Mouse (Mus musculus) frontal cortex, postnatal 14 days (tissue): ENCODE measurements at regions not wholly inside any gene's neighbourhood (a gene's known extent, or its start where the extent isn't known, plus 50 kb on each side); places are given as distances from the start of the nearest gene placed in this dataset.

Source experiments
- DNase-seq, 2 experiments: peaks; one replicate each; pipeline ENCODE4 v3.0.0; 2022; ENCODE audit warnings: low spot score in 2 of 2

DNA sequence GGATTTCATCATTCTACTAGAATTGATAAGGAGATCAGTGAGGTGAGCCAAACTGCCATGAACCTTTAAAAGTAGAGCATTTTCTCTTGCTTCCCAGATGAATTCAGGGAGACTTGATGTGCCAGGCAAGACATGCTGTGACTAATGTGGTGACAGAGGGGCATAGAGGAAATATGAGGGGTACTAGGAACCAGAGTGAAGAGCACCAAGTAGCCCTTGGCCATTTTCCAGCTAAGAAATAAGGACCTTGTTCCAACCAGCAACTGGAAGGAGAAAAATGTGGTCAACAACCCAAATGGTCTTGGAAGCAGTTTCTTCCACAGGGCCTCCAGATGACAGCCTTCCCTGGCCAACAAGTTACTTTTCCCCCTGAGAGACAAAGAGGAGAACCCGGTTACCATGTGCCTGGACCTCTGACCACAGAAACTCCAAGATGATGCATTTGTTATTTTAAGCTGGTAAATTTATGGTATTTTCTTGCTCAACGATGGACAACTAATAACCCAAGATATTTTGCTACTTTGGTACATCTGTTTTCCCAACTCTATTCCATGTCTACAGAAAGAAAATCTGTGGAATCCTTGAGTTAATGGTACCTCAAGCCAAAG is 351.8 kb downstream of the Osr1 start:
- DNase-seq: no peak

DNA sequence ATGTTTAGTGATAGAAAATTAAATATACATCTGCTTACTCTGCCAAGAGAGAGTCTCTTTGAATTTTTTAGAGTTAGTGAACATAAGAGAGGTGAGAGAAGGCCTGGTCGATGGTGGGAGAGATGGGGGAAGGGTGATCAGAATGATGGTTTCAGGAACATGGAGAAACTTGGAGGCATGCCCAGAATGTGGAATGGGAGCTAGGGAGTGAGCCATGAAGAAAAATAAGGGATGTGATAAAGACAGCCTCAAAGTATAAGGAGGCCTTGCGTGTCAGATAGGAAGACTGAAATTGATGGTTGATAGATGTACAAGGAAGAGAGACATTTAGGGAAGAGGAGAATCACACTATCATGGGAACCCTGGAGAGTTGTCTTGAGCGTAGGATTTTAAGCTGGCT is 354.6 kb downstream of the Osr1 start:
- no peak for DNase-seq

DNA sequence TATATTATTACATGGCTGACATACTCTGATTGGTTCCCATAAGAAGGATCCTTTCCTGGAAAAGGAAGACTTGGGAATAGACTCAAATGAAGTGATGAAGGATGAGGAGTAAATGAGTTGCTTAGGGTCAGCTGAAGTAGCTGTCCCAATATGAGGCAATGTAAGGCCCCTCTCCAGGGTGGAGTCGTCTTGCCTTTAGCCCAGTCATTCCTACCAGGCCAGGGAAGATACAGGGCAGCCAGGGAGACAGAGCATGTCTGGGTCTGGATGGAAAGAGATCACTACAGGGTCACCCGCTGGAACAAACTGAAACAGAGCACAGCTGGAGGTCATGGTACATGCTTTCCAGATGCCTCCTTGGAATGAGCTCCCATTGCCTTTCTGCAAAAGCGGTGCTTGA is 364.2 kb downstream of the Osr1 start:
- no peak for DNase-seq

DNA sequence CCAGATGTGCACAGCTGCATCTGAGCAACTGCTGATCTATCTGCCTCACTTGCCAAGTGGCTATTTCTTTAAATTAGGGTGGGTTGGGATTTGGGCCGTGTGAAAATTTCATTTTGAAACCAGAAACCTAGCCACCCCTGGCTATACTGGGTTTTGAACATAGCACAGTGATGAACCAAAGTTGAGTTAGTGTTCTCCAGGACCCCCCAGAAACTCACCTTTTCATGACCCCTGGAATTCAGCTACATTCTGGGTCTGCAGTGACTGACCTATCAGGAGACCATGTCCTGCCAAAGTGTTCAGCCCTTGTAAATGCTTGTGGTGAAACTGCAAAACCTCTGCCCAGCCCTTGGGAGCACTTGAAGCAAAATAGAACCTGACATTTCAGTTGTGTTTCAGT is 371.4 kb downstream of the Osr1 start:
- DNase-seq: no peak

DNA sequence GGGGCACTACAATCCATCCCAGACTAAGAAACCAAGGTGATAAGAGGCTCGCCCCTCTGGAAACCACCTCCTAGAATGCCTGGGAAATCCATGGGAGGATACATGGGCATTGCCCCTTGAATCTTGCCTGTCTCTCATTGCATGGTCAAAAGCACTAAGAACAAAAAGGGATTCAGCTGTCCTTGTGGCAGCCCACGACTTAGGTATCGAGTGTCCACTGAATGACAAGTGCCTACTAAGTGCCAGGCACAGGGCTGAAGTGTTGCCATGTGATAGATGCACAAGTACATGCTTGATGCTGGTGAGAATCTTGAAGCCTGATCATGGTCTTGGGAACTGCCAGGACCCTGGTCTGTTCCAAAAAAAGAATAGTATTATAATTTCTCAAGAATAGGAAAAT is 371.9 kb downstream of the Osr1 start:
- no peak for DNase-seq

DNA sequence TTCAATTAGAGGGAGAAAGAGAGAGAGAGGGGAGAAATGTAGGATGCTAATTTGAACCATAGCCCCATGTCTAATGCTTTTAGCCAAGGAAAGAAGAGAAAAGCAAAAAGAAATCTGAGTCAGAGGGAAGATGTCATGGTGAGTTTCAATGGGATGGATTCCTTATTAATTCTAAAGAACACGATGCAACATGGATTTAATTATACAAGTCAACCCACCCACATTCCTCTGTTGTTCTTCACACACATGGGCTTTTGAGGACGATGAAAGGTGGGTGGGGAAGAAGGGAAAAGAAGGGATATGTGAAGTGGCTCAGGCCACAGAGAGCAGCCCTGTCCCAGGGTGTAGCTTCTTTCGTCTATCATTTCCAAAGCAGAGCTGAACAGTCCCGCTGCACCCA is 378.9 kb downstream of the Osr1 start:
- no peak for DNase-seq

DNA sequence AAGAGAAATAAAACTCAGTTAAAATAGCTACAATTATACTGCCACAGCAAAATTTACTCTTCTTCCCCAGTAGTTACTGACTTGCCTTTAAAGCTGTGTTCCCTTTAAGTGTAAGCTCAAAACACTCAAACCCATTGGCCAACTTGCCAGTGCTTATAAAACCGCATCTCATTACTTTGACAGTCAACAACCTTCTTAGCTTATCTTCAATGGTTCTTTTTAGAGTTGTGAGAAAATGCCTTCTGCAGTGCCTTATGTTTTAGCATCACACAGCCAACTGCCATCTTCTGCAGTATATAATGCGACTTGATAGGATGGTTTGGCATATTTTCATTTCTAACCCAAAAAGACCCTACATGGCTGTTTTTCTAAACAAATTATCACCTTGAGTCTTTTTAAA is 382.5 kb downstream of the Osr1 start:
- DNase-seq: no peak

DNA sequence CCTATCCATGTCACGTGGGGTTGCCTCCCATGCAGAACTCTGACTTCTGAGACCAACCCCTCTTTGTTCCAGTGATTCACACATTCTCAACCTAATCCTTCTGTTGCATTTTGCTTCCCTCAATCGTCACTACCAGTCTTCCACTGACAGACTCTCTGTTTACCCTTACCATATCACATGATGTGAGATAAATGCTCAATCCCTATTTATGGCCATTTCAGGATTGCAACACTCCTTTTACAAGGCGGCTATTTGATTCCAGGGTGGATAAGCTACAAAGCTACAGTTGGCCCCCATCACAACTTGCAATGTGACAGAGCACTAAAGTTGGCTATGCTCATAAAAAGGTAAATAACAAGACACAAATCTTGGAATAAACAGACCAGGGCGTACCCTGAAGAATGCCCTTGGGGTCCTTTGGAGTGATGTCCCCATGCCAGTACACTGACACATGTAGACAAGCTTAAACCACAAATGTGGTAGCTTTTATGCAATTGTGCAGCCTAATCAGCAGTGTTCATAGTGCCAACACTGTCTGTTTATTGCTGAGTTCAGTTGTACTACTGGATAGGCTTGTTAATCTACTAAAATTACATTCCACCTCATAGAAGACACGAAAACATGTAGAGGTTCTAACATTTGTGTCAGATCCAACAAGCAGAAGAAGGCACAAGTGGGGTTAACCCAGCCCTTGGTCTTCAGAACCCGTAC is 384.4 kb downstream of the Osr1 start:
- no peak for DNase-seq

DNA sequence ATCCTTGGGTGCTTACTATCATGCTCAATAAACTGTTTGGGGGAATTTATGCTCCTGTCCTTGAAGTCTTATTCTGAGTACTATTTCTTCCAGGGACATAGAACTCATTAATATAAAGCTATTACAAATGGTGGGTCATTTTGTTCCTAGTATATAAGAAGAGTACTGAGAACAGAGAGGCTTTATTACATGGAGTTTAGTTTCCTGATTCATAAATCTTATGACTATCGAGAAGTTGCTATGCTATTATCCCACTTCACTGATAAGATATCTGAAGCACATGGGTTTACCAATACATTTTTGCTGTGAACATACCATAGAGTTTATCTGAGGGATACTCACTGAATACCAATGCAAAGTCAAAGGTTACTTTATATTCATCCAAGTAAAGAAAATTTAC is 399.5 kb downstream of the Osr1 start:
- no peak for DNase-seq

DNA sequence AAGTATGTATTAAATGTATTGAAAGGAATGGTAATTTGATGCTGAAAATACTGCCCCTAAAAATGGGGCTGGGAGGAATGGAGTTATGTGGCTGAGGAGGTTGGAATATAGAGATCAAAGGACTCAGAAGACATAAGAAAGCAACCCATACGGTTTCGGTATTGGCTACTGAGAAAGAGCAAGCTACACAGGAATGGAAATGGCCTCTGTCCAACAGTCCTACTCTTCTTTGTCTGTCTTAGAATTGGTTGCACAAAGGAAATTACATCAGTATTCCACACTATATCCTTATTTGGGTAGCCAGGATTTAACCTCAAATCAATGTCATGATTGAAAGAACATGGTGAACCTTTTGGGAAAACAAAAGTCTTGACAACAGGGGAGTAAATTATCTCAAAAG is 399.0 kb upstream of the Nt5c1b start:
- DNase-seq: no peak

DNA sequence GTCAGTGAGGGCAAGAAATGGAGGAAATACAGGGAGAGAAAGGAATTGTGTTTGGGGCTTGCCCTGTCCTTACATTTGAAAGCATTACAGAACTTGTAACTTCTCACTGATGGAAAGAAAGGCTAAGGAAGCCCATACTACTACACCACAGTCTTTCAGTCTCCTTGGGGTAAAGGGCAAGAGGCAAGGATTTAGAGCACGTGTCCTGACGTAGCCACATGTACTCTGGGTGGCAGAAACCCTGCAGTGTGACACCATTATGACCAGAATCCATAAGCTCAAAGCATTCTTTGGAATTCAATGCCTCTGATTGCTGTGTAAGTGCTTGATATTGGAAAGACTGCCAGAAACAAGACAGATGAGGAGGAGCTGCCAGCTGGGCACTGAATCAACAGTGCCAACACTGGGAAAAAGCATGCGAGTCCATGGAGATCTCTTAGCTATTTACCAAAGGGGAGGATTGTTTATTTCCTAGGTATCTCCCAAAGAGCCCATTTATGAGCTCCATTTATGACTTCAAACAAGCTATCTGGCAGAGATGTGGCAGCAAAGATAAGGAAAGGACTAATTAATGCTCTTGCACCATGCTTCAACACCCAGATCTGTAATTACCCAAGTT is 391.2 kb upstream of the Nt5c1b start:
- no peak for DNase-seq

DNA sequence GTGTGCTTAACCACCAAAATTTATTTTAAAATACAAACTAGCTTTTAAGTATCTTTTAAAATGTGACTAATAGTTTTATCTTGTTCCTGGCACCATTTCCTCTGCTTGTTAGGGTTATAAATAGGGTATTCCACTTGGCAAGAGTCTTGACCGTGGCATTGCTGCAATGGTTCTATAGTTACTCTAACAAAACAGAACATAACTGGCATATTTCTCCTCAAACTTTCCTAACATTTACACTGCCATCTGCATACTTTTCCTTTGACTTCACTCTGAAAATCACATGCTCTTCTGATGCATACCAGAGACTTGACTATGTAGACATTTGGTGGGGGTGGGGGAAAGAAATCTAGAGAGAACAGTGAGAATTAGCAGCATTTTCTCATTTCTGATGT is 390.7 kb upstream of the Nt5c1b start:
- no peak for DNase-seq

DNA sequence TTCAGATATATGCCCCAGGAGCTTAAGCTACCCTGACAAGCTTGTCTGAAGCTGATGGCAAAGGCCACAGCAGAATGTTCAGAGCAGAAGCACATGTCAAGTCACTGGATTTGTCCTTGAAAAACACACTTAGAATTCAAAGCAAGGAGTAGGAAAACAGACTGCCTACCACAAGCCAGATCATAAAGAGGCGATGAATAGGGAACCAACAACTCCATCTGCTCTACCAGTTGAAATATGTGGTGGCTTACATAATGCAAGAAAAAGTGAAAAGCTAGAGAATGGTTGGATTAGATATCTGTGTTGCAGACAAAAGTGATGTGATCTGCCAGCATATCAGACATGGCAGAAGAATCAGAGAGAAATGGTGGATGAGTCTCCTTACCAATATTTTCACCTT is 378.5 kb upstream of the Nt5c1b start:
- no peak for DNase-seq

DNA sequence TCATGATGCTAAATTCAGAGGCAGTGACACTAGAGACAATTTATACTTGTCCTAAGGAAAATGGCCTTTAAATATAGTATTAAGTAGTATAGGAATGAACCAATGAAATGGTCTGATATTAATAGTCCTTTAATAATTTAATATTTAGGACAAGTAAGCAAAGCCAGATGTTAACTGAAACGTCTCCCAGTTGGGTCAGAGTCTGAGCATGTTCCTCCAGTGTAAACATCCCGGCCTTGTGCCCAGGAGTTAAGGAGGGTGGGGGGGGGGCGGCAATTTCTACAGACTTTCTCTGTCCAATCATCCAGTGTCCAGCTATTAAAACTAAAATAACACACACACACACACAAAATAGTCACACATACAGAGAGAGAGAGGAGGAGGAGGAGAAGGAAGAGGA is 374.1 kb upstream of the Nt5c1b start:
- no peak for DNase-seq

DNA sequence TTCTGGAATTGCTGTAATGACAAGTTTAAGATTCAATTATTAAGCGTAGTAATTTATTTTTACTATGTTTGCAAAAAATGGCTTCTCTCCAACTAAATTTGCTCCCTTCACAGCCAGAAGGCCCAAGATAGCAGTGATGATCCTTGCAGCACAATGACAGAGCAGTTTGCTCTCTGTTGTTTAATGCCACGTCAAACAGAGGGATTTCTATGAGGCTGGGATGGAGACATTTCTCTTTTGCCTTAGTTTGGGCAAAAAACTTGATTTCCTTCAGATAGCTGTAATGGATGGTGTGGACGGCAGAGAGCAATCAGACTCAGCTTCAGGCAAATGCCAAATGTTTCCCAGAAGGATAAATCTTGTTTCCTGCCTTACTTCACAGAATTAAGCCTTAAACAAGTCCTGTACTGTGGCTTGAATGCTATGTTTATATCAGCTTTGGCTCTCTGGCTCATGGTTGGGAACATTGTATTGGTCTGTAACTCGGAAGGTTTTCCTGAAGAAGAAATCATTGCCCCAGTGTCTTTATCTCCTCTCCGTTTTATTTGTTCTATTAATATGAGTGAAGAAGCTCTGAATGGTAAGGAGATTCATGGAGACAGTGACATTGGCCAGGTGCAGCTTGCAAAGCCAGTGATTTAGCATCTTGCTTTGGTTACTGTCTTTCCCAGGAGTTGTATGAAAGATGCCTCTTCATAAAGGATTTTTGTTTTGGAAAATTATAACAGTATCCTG is 373.2 kb upstream of the Nt5c1b start:
- DNase-seq: no peak

DNA sequence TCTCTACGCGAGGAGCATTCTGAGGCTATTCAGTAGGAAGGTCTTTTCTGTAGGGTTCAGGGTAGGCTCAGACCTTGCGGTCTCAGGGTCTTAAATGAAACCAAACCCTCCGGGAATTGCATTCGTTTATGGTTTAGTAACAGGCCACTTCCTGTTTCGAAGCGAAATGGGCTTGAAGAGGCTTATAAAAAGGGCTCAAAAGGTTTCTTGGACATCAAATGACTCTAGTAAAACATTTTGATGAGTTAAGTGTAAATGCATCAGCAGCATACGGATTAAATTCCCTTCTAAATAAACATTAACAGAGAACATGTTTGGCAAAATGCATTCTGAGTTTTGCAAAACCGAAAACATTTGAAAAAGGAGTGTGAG is 372.6 kb upstream of the Nt5c1b start:
- no peak for DNase-seq

DNA sequence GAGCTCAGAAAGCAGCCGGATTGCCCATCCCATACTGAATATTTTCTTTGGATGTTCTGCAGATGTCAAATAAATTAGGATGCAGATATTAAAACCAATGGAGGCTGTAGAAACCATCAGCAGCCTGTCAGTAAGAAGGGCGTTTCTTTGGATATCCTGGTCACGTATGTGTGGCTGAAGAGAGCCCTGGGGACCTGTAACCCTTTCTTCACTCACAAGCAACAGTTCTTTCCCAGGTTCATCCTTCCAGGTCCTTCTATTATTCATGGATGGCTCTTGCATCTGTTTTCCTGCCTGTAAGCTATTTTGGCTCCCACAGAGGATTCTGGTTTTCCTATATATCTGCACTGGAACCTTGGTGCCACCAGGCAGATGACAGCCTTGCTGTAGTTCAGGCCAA is 372.2 kb upstream of the Nt5c1b start:
- DNase-seq: no peak

DNA sequence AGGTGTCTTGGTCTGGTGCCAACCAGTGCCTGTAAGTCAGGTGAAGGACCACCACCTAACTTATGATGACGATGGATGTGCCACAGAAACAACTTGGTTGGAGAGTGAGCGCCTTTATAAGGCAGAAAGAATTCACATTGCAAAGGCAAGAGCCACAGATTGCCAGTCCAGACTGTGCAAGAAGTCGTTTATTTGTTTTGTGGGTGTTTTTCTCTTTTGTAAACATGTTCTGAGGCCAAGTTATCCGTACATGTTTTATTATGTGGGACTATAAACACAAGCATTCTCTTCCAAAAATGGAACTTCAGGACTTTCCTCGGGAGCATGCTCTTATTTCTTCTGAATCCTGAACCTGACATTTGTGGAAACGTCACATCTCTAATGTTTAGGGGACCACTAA is 369.8 kb upstream of the Nt5c1b start:
- no peak for DNase-seq

DNA sequence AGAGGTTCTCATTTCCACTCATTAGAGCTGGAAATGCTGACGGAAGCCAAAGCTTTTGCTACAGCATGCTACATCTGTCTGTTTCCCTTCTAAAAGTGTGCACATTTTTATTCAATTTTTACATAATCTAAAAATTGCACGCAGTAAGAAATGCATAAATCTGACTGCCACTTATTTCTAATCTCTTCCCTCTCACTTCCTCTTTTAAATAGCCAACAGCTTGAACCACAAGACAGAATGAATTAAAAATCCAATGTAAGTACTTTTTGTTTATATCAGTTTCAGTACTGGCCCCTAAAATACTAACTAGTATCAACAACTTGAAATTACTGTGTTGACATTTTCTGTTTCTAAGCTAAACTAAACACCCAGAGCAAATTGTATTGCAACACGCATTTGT is 361.3 kb upstream of the Nt5c1b start:
- DNase-seq: no peak

DNA sequence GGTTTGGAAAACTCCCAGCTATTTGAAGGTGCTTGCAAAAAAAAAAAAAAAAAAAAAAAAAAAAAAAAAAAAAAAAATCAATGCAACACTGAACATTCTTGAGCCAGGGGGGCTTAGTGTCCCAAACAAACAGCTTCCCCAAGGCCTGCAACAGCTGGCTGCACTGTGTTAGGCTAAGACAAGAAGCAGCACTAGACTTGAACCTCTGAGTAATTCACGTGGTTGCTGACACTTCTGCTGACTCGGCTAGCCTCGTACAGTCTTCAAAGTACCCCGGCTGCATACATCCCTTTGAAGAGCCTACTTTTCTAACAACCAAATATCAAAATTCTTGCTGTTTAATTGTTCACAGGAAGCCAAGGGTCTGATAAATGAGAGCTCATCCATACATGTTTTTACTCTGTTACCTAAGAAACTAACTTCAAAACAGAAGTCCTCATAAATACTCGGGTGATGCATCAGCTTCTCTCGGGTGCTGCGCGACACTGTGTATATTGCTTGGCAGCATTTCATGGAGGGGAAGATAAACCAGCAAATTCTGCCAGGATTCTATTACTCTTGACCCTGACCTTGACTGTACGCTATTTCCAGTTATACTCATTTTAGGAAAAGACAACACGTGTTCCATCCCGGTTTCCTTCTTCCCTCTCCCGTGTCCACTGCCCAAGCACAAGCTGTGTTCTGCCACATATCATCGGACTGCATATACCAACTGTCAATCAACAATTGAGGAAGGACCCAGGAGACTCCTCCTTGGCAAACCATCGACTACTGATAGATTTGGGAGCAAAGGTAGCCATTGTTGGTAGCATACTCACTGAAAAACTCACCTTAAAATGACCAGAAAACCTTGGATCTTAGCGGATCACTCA is 352.8 kb upstream of the Nt5c1b start:
- DNase-seq: no peak

DNA sequence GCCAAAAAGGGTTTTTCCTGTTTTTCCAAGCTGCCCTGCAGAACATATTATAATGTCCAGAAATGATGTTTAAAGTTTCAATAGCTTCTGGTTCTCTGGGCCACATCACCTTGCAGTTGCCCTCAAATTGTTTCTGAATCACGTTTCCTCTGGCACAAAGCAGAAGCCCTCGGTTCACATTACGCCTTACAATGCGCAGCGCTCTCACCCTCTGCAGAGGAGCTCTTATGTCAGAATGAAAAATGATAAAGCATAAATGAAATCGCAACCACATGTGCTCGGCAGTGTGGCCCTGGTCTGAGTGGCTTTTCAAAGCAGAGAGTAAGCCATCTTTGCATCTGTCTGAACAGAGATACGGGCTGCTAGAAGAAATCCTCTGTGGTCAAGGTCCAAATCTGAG is 334.3 kb upstream of the Nt5c1b start:
- DNase-seq: no peak

DNA sequence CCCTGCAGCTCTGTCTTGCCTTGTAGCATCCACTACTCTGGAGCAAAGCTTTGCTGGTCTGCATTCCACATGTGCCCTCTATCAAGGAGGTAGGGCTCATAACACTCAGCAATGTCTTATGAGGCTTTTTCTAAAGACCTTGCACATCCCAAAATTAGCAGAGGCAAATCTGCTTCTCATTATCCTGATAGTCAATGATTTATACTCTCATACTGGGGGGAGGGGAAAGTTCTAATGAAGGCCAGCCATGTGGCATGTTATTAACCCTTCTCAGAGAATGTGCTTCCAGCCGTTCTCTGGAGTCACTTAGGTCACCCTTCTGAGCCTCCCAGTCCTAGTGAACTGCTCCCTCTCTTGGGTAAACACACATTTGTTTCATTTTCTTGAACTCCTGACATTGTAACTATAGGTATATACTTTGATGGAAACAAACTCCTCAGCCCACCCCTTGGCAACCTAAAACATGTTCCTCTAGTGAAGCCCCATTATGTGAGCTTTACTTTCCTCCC is 307.7 kb upstream of the Nt5c1b start:
- DNase-seq: no peak
